Mouse (Mus musculus): ENCODE data around the gene Tom1l1.

Tom1l1 gene

GRCm38 (mm10) chr11:90675479-90676110 is 12.6 kb downstream of the Tom1l1 start:
- DNase-seq (ENCODE audit: low read depth, low spot score): no peak

- DNase-seq (ENCODE audit: low read depth, low spot score): no peak
Measured at GRCm38 (mm10) chr11:90667325-90667724, 20.8 kb downstream of the Tom1l1 start.

GRCm38 (mm10) chr11:90666916-90667315 is 21.2 kb downstream of the Tom1l1 start:
- DNase-seq (ENCODE audit: low read depth, low spot score): no peak

GRCm38 (mm10) chr11:90666144-90666757 is 21.9 kb downstream of the Tom1l1 start:
- DNase-seq (ENCODE audit: low read depth, low spot score): no peak

- DNase-seq (ENCODE audit: low read depth, low spot score): peak; percentile 51
Measured at GRCm38 (mm10) chr11:90665161-90665560, 23.0 kb downstream of the Tom1l1 start.

- peak; percentile 31 for DNase-seq (ENCODE audit: low read depth, low spot score)
Measured at GRCm38 (mm10) chr11:90664345-90664986, 23.7 kb downstream of the Tom1l1 start.

- DNase-seq (ENCODE audit: low read depth, low spot score): no peak
Measured at GRCm38 (mm10) chr11:90663618-90664297, 24.4 kb downstream of the Tom1l1 start.

- DNase-seq (ENCODE audit: low read depth, low spot score): no peak
Measured at GRCm38 (mm10) chr11:90663052-90663451, 25.1 kb downstream of the Tom1l1 start.

GRCm38 (mm10) chr11:90660662-90661061 is 27.5 kb downstream of the Tom1l1 start:
- no peak for DNase-seq (ENCODE audit: low read depth, low spot score)

GRCm38 (mm10) chr11:90657527-90657926 is 30.6 kb downstream of the Tom1l1 start:
- no peak for DNase-seq (ENCODE audit: low read depth, low spot score)

- no peak for DNase-seq (ENCODE audit: low read depth, low spot score)
Measured at GRCm38 (mm10) chr11:90652603-90653002, 35.6 kb downstream of the Tom1l1 start.

- no peak for DNase-seq (ENCODE audit: low read depth, low spot score)
Measured at GRCm38 (mm10) chr11:90650231-90650885, 37.8 kb downstream of the Tom1l1 start.

GRCm38 (mm10) chr11:90649777-90650176 is 38.4 kb downstream of the Tom1l1 start:
- DNase-seq (ENCODE audit: low read depth, low spot score): no peak

GRCm38 (mm10) chr11:90638312-90638830 is 49.8 kb downstream of the Tom1l1 start:
- peak; percentile 26 for DNase-seq (ENCODE audit: low read depth, low spot score)

- DNase-seq (ENCODE audit: low read depth, low spot score): peak; percentile 98
Measured at GRCm38 (mm10) chr11:90637440-90638311, 50.5 kb downstream of the Tom1l1 start, which contains the start of the genes Stxbp4 and Cox11. Gene Stxbp4 (minus strand): TSS chr11:90638084. Gene Cox11 (plus strand): TSS chr11:90638173.

- DNase-seq (ENCODE audit: low read depth, low spot score): no peak
Measured at GRCm38 (mm10) chr11:90634661-90635060, 53.5 kb downstream of the Tom1l1 start.

GRCm38 (mm10) chr11:90632480-90632879 is 55.7 kb downstream of the Tom1l1 start:
- no peak for DNase-seq (ENCODE audit: low read depth, low spot score)

- no peak for DNase-seq (ENCODE audit: low read depth, low spot score)
Measured at GRCm38 (mm10) chr11:90627751-90628150, 60.4 kb downstream of the Tom1l1 start.

GRCm38 (mm10) chr11:90625174-90625573 is 63.0 kb downstream of the Tom1l1 start:
- no peak for DNase-seq (ENCODE audit: low read depth, low spot score)

GRCm38 (mm10) chr11:90623477-90623876 is 64.7 kb downstream of the Tom1l1 start:
- DNase-seq (ENCODE audit: low read depth, low spot score): peak; percentile 39
